Mouse (Mus musculus) left cerebral cortex, postnatal 25 days (tissue): ENCODE data around the gene Adgre5. TPM values are rescaled to one million over a fixed set of nuclear protein-coding genes. Genes with fewer than 3 reads are reported as not detected.
A peak's percentile ranks its signal among the peaks of the same experiment; 100 is the strongest.

ENCODE experiments used
- DNase-seq, 2 experiments: peaks; one replicate each; pipeline ENCODE4 v3.0.0; 2022; ENCODE audit warnings: low spot score in 2 of 2, mixed read lengths in 1 of 2
- intact Hi-C: fragments of 180-260 bp; cut with DNase I; formaldehyde crosslinking; loops from one replicate; pipeline ENCODE4 v1.15.1; 2025
- total RNA-seq, 2 experiments: library from RNA; stranded (reverse); gene quantifications; 2 replicates each; pipeline ENCODE4 v1.2.3; 2021

The Adgre5 gene
- total RNA-seq, 2 experiments from 2014 or later, result 9.0 to 9.6 TPM

- intact Hi-C loops, result no loop called here
- no peak for DNase-seq
Observed at GRCm38 (mm10) chr8:83757084-83757607, 16.0 kb upstream of the Adgre5 start.

- intact Hi-C loops, result no loop called here
- no peak for DNase-seq
Observed at GRCm38 (mm10) chr8:83756273-83756672, 15.1 kb upstream of the Adgre5 start.

DNA sequence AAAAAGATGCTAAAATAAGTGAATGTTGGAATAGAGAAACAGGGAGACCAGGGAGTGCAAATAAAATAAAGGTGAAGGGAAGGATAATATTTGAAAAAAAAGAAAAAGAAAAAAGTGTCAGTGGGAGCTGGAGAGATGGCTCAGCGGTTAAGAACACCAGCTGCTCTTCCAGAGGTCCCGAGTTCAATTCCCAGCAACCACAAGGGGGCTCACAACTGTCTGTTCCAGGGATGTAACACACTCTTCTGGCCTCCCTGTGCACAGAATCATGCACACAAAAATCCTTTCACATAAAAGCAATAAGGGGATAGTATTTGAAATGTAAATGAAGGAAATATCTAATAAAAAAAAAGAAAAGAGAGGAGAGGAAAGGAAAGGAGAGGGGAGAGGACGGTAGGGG lies 13.0 kb upstream of the Adgre5 start:
- intact Hi-C loops, result no loop called here
- no peak for DNase-seq

GRCm38 (mm10) chr8:83749265-83749664 lies 8.1 kb upstream of the Adgre5 start:
- intact Hi-C loops, result no loop called here
- no peak for DNase-seq

GRCm38 (mm10) chr8:83748708-83749107 lies 7.6 kb upstream of the Adgre5 start:
- peak in 1 of 2 experiments; percentile 17 for DNase-seq

DNA sequence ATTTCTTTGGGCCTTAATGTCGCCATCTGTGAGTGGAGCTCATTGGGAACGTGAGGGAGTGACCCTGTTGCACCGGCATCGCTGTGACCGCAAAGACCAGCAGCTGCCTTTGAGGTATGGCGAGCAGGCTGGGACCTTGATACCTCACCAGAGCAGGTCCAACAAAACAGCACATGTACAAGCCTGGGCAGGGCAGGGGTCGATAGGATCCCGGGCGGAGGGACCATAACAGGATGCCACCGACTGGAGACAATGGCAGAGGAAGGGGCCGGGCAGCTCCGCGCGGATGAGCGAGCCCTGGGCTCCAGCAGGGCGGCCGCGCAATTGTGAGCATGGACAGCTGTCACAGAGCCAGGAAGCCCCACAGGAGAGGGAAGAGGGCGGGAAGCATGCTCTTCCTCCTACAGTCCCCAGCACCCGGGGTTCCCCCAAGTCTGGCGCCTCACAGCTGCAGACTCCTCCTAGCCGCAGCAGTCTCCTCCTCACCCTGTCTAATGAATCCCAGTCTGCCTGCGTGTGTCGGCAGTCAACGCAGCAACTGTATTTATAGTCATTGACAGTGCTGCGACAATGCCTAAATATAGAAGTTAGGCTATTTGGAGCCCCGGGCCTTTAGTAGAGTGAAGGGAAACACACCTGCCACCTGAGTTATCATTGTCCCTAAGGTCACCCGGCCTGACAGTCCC lies 6.7 kb upstream of the Adgre5 start:
- peak; percentile 32 to 50 for DNase-seq
- intact Hi-C loops, result no loop called here

More at GRCm38 (mm10) chr8:83748708-83749107, 7.6 kb upstream of the Adgre5 start:
- intact Hi-C loops, result no loop called here

GRCm38 (mm10) chr8:83744070-83744469 lies 2.9 kb upstream of the Adgre5 start:
- no peak for DNase-seq
- intact Hi-C loops, result no loop called here

DNA sequence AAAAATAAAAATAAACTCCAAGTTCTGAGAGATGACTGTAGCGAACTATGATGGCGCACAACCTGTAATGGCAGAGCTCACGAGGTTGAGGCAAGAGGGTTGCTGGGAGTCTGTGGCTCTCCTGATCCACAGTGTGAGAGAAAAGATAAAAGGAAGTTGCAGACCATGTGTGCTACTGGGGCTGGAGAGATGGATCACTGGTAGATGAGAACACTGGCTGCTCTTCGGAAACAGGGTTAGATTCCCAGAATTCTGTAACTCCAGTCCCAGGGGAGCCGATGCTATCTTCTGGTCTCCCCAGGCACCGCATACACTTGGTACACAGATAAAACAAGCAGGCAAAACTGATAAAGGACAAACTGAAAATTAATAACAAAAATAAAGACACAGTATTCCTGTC lies 1.8 kb upstream of the Adgre5 start:
- DNase-seq, result no peak
- intact Hi-C loops, result no loop called here

DNA sequence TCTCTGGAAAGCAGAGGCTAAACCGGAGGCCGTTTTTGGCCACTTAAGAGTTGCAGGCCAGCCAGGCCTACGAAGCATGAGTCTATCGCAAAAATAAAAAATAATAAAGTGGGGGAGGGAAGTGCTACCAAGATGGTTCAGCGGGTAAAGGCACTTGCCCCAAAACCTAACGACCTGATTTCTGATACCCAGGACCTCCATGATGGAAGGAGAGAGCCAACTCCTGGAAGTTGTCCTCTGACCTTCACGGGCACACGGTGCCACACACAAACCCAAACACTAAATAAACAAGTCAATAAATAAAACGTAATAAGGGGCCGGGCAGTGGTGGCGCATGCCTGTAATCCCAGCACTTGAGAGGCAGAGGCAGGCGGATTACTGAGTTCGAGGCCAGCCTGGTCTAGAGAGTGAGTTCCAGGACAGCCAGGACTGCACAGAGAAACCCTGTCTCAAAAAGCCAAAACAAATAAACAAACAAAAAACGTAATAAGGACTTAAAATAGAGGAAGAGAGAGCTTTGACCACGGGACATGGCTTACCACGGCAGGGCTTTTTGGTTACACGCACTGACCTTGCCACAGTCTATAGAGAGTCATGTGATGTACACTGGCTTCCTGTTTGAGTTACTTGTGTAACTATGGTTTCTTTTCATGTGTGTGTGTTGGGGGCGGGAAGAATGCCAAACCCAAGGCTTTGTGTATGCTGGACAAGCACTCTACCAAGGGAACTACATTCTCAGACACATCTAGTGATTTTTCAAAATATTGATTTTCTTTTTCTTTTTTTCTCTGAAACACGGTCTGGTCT lies 926 bp upstream of the Adgre5 start:
- DNase-seq, result no peak
- intact Hi-C loops, result no loop called here

DNA sequence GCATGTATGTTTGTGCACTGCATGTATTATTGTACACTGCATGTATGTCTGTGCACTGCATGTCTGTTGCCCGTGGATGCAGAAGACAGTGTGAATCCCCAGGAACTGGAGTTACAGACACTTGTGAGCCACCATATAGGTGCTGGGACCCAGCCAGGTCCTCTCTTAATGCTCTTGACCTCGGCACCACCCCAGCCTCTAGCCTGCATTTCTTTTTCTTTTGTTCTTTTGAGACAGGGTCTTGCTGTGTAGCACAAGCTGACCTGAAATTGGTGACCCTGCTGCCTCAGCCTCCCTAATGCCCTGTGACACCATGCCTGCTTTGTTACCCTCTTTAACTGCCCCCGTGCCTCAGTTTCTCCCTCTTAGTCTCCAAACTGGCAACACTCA lies 545 bp downstream of the Adgre5 start:
- intact Hi-C loops, result no loop called here
- no peak for DNase-seq

DNA sequence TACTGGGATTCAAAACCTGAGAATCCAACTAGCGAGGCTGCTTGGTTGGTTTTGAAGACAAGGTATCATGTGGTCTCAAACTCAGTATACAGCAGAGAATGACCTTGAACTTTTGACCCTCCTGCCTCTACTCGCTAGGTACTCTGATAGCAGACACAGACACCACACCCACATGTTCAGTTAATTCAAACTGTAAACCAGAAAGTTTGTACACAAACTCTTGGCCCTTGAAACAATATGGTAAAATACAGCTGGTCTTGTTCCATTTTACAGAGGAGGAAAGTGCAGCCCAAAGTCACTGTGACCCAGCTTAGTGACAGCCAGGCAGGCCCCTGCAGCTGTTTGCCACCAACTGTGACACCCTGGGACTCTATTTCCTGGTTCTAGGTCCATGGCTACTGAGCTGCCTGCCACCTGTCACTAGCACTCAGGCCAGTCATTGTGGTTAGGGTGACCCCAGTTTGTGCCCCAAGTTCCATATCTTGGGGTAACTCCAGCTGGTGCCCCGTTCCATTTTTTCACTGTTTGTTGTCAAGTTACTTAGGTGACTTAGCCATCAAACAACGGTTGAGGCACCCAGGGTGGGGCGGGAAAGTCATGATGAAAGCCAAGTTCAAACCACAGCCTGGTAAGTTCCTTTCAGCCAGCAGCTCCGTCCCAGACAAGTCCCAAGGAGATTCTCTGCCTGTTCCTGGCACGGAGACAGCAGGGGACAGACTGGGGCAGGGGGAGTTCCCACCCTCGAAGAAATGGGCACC lies 1.2 kb downstream of the Adgre5 start:
- no peak for DNase-seq
- intact Hi-C loops, result no loop called here

- intact Hi-C loops, result no loop called here
- no peak for DNase-seq
Observed at GRCm38 (mm10) chr8:83738949-83739710, 2.0 kb downstream of the Adgre5 start.

DNA sequence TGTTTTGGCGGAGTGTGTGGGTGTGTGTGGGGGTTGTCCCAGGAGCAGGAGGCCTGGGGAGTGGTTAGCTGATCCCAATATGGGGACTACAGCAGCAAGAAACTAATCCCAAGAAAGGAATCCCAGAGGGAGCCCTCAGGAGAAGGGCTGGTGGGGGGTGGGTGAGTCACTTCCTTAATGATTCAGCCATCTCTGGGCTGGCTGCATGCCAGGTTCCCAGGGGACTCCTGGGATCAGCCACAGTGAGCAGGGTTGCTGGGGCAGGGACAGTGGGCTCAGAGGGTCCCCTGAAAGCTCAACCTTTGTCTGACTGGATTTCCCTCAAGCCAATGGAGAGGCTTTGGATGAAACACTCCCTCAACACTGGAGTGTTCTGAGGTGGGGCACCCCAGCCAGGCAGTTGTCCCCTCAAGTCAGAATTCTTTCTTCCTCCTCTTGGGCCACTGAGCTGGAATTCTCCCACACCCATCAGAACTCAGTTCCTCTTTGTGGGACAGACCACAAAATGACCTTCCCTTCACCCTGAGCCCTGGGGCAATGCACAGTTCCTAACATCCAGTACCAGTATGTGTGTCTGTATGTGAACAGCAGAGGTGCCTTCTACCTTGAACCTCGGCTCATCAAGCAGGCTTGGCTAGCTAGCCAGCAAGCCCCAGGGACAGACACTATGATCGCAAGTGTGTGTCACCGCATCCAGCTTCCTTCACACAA lies 3.1 kb downstream of the Adgre5 start:
- intact Hi-C loops, result no loop called here
- no peak for DNase-seq

- no peak for DNase-seq
- intact Hi-C loops, result no loop called here
Observed at GRCm38 (mm10) chr8:83737346-83737745, 3.8 kb downstream of the Adgre5 start.

GRCm38 (mm10) chr8:83736681-83737080 lies 4.4 kb downstream of the Adgre5 start:
- intact Hi-C loops, result no loop called here
- no peak for DNase-seq

DNA sequence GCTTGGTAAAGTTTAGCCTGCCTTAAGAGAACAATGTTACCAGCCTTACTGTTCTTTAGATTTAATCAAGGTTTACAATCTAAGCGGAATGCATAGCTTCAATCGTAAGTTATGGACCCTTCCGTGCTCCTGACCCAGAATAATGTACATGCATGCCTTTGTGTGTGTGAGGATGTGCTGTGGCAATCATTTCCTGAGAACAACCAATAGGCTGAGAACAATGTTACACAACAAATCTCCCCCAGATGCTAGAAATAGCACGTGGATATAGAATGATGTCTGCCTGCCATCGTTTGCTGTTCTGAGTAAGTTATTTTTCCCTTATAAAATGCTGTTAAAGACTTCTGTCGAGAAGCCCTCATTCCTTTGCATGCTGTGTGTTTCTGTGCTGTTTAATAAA lies 8.2 kb downstream of the Adgre5 start:
- intact Hi-C loops, result no loop called here

GRCm38 (mm10) chr8:83731906-83732305 lies 9.2 kb downstream of the Adgre5 start:
- DNase-seq, result no peak
- intact Hi-C loops, result no loop called here

More for the DNA sequence above, 8.2 kb downstream of the Adgre5 start:
- no peak for DNase-seq

GRCm38 (mm10) chr8:83729009-83729807 lies 11.9 kb downstream of the Adgre5 start:
- no peak for DNase-seq
- intact Hi-C loops, result no loop called here
